Mouse (Mus musculus) embryonic fibroblast, embryonic 13.5 days (primary cell): ENCODE data around the gene Prr7.

Experiments
- CTCF ChIP-seq: IDR thresholded peaks from 2 replicates; pipeline ENCODE4 v1.5.1; 2011; ENCODE audit warnings: mild to moderate bottlenecking, control low read depth, low read length, moderate library complexity, borderline replicate concordance; ENCODE audit not compliant: insufficient read depth
- POLR2A ChIP-seq: IDR thresholded peaks from 2 replicates; pipeline ENCODE4 v1.6.1; 2011; ENCODE audit warnings: low read depth, mild to moderate bottlenecking, control low read depth, low read length, moderate library complexity

- 0 out of 2 replicates have a peak, but pooled peaks have one; percentile 13 for TF ChIP-seq POLR2A
- no peak for TF ChIP-seq CTCF
Observed at GRCm38 (mm10) chr13:55494257-55494656, 30.2 kb downstream of the Prr7 start.
